Mouse (Mus musculus): ENCODE results near the gene 2310011J03Rik.
"Not testable (repeated sequence)": the region's sequence is repeated elsewhere in the genome, so short reads cannot be mapped to it uniquely, and the experiment has no call there.

Gene 2310011J03Rik

DNA sequence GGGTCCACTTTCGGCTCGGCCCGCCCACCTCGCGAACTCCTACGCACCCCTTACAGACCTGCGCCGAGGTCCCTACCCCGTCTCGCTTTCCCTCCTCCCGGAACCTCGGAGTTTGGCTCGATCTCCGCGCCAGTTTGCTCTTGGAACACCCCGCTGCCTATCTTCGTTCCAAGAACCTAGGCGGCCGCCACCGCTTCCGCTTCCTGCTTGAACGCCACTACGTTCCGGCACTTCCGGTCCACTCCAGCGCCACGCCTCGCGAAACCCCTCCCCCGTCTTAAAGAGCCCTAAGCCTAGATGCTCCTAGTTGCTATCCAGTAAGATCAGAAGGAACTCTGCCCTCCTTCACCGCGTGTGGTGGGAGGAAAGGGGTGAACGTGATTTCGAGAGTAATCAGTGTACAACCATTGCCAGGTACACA lies at the start of gene 2310011J03Rik:
Gene 2310011J03Rik, minus strand, starts transcription at position 198 of the 421 bp plus-strand sequence.
- DNase-seq (ENCODE audit: low read depth, low spot score): peak; percentile 92

- DNase-seq (ENCODE audit: low read depth, low spot score): no peak
Measured at GRCm38 (mm10) chr10:80368392-80368791, 48.1 kb upstream of the 2310011J03Rik start.

GRCm38 (mm10) chr10:80367954-80368353 lies 47.6 kb upstream of the 2310011J03Rik start:
- DNase-seq (ENCODE audit: low read depth, low spot score): no peak

DNA sequence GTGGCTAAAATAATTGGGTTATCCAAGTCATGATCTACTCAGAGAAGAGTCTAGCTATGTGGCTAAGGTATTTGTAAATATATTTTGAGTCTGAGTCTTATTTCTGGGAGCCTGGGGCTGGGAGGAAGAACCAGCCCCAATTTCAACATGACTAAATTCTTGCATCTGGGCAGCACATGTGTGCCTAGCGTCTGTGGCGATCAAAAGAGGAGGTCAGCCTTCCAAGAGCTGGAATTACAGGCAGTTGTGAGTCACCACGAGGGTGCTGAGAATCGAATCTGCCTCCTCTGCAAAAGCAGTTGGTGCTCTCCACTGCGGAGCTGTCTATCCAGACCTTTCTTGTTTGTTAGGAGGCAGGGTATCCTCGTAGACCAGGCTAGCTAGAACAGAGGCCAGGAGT lies 45.4 kb upstream of the 2310011J03Rik start:
- DNase-seq (ENCODE audit: low read depth, low spot score): no peak

DNA sequence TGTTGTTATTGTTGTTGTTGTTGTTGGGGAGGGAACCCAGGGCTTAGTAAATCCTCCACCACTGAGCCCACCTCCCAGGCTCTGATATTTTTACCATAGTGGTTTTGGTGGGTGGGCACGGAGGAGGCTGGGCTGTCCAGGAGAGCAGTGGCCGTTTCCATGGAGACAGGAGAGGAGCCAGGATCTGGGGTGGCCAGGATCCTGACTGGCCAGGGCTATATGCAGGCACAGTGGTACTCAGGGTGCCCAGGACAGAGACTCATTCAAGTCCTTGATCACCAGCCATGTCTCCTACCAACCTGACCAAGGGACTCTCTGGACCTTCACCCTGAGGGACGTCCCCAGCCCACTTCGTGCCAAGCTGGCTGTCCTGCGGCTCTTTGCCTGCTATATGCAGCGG lies 43.4 kb upstream of the 2310011J03Rik start:
- DNase-seq (ENCODE audit: low read depth, low spot score): no peak

DNA sequence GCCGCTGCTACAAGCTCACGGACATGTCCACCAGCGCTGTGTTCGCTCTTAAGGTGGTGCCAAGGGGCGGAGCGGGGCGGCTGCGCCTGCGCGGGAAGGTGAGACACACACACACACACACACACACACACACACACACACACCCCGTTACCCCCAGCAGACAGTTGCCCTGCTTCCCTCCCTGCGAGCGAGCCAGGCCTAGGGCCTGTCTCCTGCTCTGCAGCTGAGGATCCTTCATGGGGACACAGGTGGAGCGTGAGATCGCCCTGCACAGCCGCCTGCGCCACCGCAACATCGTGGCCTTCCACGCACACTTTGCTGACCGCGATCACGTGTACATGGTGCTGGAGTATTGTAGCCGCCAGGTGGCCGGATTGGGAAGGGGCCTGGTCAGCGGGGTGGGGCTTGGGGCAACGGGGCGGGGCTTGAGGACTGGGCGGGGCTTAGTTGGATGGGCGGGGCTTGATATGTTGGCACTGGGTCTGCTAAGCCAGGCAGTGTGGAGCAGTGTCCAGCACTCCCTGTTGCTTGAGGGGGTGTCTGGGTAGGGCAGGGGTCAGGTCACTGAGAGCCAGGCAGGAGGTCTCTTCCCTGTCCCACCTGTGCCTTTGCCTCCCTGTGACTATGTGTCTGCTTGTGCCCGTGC lies 37.8 kb upstream of the 2310011J03Rik start:
- peak; percentile 61 for DNase-seq (ENCODE audit: low read depth, low spot score)

GRCm38 (mm10) chr10:80357336-80357735 lies 37.0 kb upstream of the 2310011J03Rik start:
- no peak for DNase-seq (ENCODE audit: low read depth, low spot score)

DNA sequence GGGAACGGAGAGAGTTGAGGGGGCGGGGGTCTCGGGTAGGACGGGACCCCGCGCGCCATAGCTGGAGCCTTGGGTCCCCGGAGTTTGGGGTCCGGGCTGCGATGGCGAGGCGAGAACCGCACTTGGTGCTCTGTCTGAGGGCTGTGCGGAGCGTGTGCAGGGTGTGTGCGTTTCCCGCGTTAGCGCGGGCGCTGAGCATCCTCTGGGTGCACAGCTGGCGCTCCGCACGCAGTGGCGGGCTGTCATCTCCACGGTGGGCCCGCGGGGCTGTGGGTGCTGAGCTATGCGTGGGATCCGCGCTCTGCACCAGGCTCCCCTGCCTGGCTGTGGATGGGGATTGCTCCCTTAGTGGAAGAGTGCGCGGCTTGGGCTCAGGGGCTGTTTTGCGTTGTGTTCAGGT lies 36.4 kb upstream of the 2310011J03Rik start:
- no peak for DNase-seq (ENCODE audit: low read depth, low spot score)

DNA sequence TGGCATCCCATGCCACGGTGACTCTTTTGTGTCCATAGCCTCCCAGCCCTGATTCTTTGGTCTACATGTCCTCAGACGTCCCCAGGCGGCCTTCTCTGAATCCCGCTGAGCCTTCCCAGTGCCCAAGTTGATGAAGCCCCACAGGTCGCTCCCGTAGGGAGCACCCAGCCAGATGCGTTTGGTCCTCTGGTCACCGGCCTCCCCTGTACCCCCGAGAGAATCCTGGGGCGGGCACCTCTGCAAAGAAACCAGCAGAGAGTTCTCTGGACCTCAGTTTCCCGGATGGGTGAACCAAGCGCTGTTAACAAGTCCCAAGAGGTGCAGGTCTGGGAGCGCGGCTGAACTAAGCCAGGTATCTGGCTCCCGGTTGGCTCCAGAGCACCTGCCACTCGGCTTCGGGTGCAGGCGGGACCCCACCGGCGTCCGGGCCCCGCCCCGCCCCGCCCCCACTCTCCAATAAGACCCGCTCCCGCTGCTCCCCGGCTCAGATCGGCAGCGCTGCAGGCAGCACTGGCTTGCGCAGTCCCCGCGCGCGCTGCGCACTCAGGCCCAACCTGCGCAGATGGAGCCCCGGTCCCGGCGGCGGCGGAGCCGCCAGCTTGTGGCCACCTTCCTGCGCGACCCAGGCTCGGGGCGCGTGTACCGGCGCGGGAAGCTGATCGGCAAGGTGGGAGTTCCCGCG lies 35.8 kb upstream of the 2310011J03Rik start, which contains the start of gene Plk5:
Gene Plk5, plus strand, starts transcription at position 459 of the 682 bp plus-strand sequence.
- peak; percentile 38 for DNase-seq (ENCODE audit: low read depth, low spot score)

DNA sequence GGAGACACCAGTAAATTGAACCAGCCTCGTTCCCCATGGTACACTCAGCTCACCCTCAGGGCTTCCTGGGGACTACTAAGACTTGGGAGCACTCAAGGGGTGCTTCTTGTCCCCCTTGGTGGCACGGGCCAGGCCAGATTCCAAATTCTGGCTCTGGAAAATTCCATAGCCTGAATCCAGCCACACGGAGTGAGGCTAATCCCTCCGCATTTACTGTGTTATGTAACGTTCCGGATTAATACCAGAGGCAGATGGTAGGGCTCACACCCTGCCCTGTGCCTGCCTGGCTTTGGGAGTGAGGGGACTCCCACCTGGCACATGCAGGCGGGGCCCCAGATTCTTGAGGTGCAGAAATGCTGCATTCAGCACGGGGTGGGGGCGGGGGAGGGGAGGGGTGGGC lies 35.1 kb upstream of the 2310011J03Rik start:
- DNase-seq (ENCODE audit: low read depth, low spot score): no peak

GRCm38 (mm10) chr10:80352727-80353126 lies 32.4 kb upstream of the 2310011J03Rik start:
- DNase-seq (ENCODE audit: low read depth, low spot score): no peak

- DNase-seq (ENCODE audit: low read depth, low spot score): no peak
Measured at GRCm38 (mm10) chr10:80351896-80352295, 31.6 kb upstream of the 2310011J03Rik start.

GRCm38 (mm10) chr10:80350292-80350691 lies 30.0 kb upstream of the 2310011J03Rik start:
- DNase-seq (ENCODE audit: low read depth, low spot score): peak; percentile 90

- no peak for DNase-seq (ENCODE audit: low read depth, low spot score)
Measured at GRCm38 (mm10) chr10:80348981-80349380, 28.6 kb upstream of the 2310011J03Rik start.

GRCm38 (mm10) chr10:80348244-80348781 lies 28.0 kb upstream of the 2310011J03Rik start, which contains the start of gene Adamtsl5:
TSS of gene Adamtsl5 (minus strand) at chr10:80348412.
- peak; percentile 76 for DNase-seq (ENCODE audit: low read depth, low spot score)

DNA sequence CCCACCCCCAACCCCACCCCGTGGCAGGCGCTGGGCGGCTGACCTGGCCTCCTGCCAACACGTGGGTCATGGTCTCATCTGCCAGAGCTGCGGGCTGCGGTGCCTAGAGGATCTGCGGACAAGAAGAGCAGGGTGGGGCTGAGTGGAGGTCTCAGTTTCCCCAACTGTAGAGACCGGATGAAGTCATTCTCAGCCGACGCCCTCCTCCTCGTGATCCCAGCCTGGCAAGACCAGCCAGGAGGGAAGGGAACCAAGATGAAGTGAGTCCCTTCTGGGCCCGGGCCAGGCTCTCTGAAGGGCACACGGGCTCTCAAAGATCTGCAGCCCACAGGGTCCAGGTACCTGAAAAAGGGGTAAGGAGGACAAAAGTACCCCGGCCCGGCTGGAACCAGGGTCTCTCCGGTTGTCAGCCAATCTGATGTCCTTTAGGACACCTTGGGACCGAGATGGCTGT lies 27.2 kb upstream of the 2310011J03Rik start:
- no peak for DNase-seq (ENCODE audit: low read depth, low spot score)

- DNase-seq (ENCODE audit: low read depth, low spot score): not testable (repeated sequence)
Measured at GRCm38 (mm10) chr10:80345929-80346328, 25.6 kb upstream of the 2310011J03Rik start.

DNA sequence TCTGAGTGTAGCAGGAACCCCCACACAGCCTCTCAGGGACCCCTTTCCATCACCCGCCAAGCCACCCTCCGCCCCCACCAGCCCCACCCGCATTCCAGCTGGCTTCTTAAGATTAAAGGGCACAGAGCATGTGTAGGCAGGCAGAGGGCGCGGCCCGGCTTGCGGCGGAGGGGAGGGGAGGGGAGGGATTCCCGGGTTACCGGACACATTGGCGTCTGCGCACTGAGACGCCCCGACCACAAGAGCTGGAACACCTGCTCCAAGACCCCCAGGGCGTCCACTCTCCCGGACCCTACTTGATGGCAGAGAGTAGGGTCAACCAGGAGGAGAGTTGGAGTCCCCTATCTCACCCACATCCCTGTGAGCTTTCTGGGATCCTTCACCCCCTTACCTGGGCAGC lies 24.8 kb upstream of the 2310011J03Rik start:
- no peak for DNase-seq (ENCODE audit: low read depth, low spot score)

GRCm38 (mm10) chr10:80344131-80344661 lies 23.9 kb upstream of the 2310011J03Rik start:
- DNase-seq (ENCODE audit: low read depth, low spot score): no peak

DNA sequence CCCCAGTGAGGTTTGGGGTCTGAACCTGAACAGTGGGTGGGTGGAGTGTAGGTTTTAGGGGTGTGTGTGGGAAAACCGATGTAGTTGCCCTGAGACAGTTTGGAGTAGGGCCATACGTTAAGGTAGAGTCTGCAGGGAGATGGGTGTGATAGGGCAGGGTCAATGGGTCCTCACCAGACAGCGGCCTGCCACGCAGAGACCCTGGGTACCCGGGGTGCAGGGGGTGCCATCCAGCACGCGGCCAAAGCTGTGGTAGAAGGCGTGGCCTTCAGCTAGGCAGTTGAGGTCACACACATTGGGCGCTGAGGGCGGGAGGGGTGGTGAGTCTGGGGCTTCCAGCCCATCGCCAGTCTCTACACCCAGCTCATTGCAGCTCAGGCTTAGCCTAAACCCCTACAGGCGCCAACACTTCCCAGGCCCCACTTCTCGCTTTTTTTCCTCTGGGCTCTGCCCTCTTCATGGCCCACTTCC lies 23.1 kb upstream of the 2310011J03Rik start:
- no peak for DNase-seq (ENCODE audit: low read depth, low spot score)

DNA sequence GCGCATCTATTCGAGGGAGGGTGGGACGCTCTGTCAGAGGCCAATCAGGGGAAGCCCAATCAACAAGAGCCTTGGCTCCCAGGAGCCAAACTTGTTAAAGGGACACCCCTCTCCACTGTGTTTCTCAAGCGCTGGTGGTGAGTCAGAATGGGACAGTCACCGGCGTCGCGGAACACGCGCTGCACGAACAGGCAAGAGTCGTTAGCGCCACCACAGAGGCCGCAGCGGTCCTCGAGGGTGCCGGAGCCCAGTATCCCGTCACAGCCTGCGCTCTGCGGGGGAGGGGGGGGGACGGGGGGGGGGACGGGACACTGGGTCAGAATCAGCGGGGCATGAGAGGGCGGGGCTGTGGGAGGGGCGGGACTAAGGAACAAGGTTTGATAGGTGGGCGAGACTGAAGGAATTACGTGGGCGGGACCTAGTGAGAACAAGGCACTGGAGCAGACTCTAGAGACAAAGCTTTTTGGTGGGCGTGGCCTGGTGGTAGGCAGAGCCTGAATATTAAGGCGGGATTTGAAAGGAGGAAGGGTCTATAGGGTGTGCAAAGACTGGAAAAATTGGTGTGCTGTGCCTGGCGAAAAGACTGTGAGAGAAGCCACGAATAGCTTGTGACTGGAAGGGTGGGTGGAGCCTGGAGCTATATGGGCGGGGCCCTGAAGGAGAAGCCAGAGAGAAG lies 22.6 kb upstream of the 2310011J03Rik start:
- peak; percentile 94 for DNase-seq (ENCODE audit: low read depth, low spot score)

DNA sequence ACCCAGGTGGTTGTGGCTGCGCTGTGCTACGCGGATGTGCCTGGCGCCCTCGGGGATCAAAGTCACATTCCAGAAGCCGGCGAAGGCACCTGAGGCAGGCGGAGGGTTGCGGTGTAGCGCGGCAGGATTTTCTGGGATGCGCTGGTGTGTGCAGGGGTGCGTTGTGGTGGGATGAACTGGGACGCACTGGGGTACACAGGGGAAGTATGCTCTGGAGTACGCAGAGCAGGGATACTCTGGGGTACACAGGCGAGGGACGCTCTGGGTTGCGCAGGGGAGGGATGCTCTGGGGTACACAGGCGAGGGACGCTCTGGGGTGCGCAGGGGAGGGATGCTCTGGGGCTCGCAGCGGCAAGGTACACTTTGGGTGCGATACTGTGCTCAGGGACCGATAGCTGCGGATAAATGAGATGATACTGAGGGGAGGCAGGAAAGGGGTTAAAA lies 22.0 kb upstream of the 2310011J03Rik start:
- no peak for DNase-seq (ENCODE audit: low read depth, low spot score)

All from ES-CJ7 (cell line).